Mouse (Mus musculus): Measurements from ENCODE around the gene Sema3b. TPM values are rescaled to one million over a fixed set of nuclear protein-coding genes. Genes with fewer than 3 reads are reported as not detected.

Gene Sema3b
- polyA plus RNA-seq, 1 experiment from 2014 or later: 9.5 TPM

GRCm38 (mm10) chr9:107601275-107601674 is 7.8 kb downstream of the Sema3b start:
- peaks cover 27% of the 10 kb centered on the region for H3K4me1 ChIP-seq (ENCODE audit: control insufficient read depth, insufficient read depth, low read length)
- no peaks in the 10 kb centered on the region for H3K27me3 ChIP-seq (ENCODE audit: control insufficient read depth, insufficient read depth, low read length)
- no peak overlapping the region for H3K9ac ChIP-seq (ENCODE audit: low read depth, low read length)
- 87% methylated on average over 11 of the region's 11 CpGs for WGBS
- no peaks in the 10 kb centered on the region for H3K36me3 ChIP-seq (ENCODE audit: control insufficient read depth, insufficient read depth, low read length)
- H3K4me2 ChIP-seq (replicated peaks; ENCODE audit: low read depth, low read length): no peak overlapping the region
- H3K9me3 ChIP-seq (ENCODE audit: control insufficient read depth, low read length): no peaks in the 10 kb centered on the region
- no peak for ATAC-seq (ENCODE audit: low FRiP score, low TSS enrichment)
- no peak overlapping the region for H3K4me3 ChIP-seq (ENCODE audit: low read length)
- H3K27ac ChIP-seq (ENCODE audit: low read depth, low read length): no peak overlapping the region

- H3K4me1 ChIP-seq (ENCODE audit: control insufficient read depth, insufficient read depth, low read length): peaks cover 22% of the 10 kb centered on the region
- H3K27ac ChIP-seq (ENCODE audit: low read depth, low read length): no peak overlapping the region
- H3K9me3 ChIP-seq (ENCODE audit: control insufficient read depth, low read length): no peaks in the 10 kb centered on the region
- H3K9ac ChIP-seq (ENCODE audit: low read depth, low read length): no peak overlapping the region
- 81% methylated on average over 12 of the region's 12 CpGs for WGBS
- H3K36me3 ChIP-seq (ENCODE audit: control insufficient read depth, insufficient read depth, low read length): no peaks in the 10 kb centered on the region
- ATAC-seq (ENCODE audit: low FRiP score, low TSS enrichment): no peak
- H3K4me2 ChIP-seq (replicated peaks; ENCODE audit: low read depth, low read length): no peak overlapping the region
- no peak overlapping the region for H3K4me3 ChIP-seq (ENCODE audit: low read length)
- no peaks in the 10 kb centered on the region for H3K27me3 ChIP-seq (ENCODE audit: control insufficient read depth, insufficient read depth, low read length)
Observed at GRCm38 (mm10) chr9:107600745-107601144, 8.3 kb downstream of the Sema3b start.

GRCm38 (mm10) chr9:107599842-107600241 is 9.2 kb downstream of the Sema3b start:
- ATAC-seq (ENCODE audit: low FRiP score, low TSS enrichment): no peak
- H3K27ac ChIP-seq (ENCODE audit: low read depth, low read length): no peak overlapping the region
- peaks cover 1% of the 10 kb centered on the region; the same call in 1 of the 2 replicates for H3K36me3 ChIP-seq (ENCODE audit: control insufficient read depth, insufficient read depth, low read length)
- WGBS: 73% methylated on average over 14 of the region's 14 CpGs
- no peaks in the 10 kb centered on the region for H3K9me3 ChIP-seq (ENCODE audit: control insufficient read depth, low read length)
- H3K9ac ChIP-seq (ENCODE audit: low read depth, low read length): no peak overlapping the region
- no peak overlapping the region for H3K4me2 ChIP-seq (replicated peaks; ENCODE audit: low read depth, low read length)
- no peak overlapping the region for H3K4me3 ChIP-seq (ENCODE audit: low read length)
- H3K27me3 ChIP-seq (ENCODE audit: control insufficient read depth, insufficient read depth, low read length): no peaks in the 10 kb centered on the region
- peaks cover 13% of the 10 kb centered on the region for H3K4me1 ChIP-seq (ENCODE audit: control insufficient read depth, insufficient read depth, low read length)

GRCm38 (mm10) chr9:107599433-107599832 is 9.6 kb downstream of the Sema3b start:
- Histone ChIP-seq H3K4me3 (ENCODE audit: low read length) (no peak overlapping the region), H3K36me3 (ENCODE audit: control insufficient read depth, insufficient read depth, low read length) (peaks cover 4% of the 10 kb centered on the region; the same call in 1 of the 2 replicates), H3K27ac (ENCODE audit: low read depth, low read length) (no peak overlapping the region), H3K27me3 (ENCODE audit: control insufficient read depth, insufficient read depth, low read length) (no peaks in the 10 kb centered on the region), H3K4me1 (ENCODE audit: control insufficient read depth, insufficient read depth, low read length) (peaks cover 10% of the 10 kb centered on the region), H3K9me3 (ENCODE audit: control insufficient read depth, low read length) (no peaks in the 10 kb centered on the region), H3K4me2 (replicated peaks; ENCODE audit: low read depth, low read length) (no peak overlapping the region), H3K9ac (ENCODE audit: low read depth, low read length) (no peak overlapping the region)
- WGBS: 84% methylated on average over 9 of the region's 9 CpGs
- ATAC-seq (ENCODE audit: low FRiP score, low TSS enrichment): no peak

GRCm38 (mm10) chr9:107598385-107598784 is 10.6 kb downstream of the Sema3b start:
- H3K27ac ChIP-seq (ENCODE audit: low read depth, low read length): no peak overlapping the region
- peaks cover 14% of the 10 kb centered on the region for H3K36me3 ChIP-seq (ENCODE audit: control insufficient read depth, insufficient read depth, low read length)
- no peak overlapping the region for H3K4me2 ChIP-seq (replicated peaks; ENCODE audit: low read depth, low read length)
- no peaks in the 10 kb centered on the region for H3K9me3 ChIP-seq (ENCODE audit: control insufficient read depth, low read length)
- H3K4me3 ChIP-seq (ENCODE audit: low read length): no peak overlapping the region
- ATAC-seq (ENCODE audit: low FRiP score, low TSS enrichment): no peak
- H3K27me3 ChIP-seq (ENCODE audit: control insufficient read depth, insufficient read depth, low read length): no peaks in the 10 kb centered on the region
- H3K4me1 ChIP-seq (ENCODE audit: control insufficient read depth, insufficient read depth, low read length): no peaks in the 10 kb centered on the region
- 67% methylated on average over 5 of the region's 5 CpGs for WGBS
- H3K9ac ChIP-seq (ENCODE audit: low read depth, low read length): no peak overlapping the region

- Histone ChIP-seq H3K4me3 (ENCODE audit: low read length) (no peak overlapping the region), H3K27me3 (ENCODE audit: control insufficient read depth, insufficient read depth, low read length) (no peaks in the 10 kb centered on the region), H3K4me1 (ENCODE audit: control insufficient read depth, insufficient read depth, low read length) (no peaks in the 10 kb centered on the region), H3K9ac (ENCODE audit: low read depth, low read length) (no peak overlapping the region; the same call in 1 of the 2 replicates), H3K36me3 (ENCODE audit: control insufficient read depth, insufficient read depth, low read length) (peaks cover 29% of the 10 kb centered on the region), H3K27ac (ENCODE audit: low read depth, low read length) (no peak overlapping the region), H3K9me3 (ENCODE audit: control insufficient read depth, low read length) (no peaks in the 10 kb centered on the region), H3K4me2 (replicated peaks; ENCODE audit: low read depth, low read length) (no peak overlapping the region)
- ATAC-seq (ENCODE audit: low FRiP score, low TSS enrichment): no peak
- WGBS: 91% methylated on average over 11 of the region's 11 CpGs
Observed at GRCm38 (mm10) chr9:107596619-107597569, 12.1 kb downstream of the Sema3b start.

- Histone ChIP-seq H3K27me3 (ENCODE audit: control insufficient read depth, insufficient read depth, low read length) (no peaks in the 10 kb centered on the region), H3K4me2 (replicated peaks; ENCODE audit: low read depth, low read length) (no peak overlapping the region), H3K9me3 (ENCODE audit: control insufficient read depth, low read length) (no peaks in the 10 kb centered on the region), H3K4me3 (ENCODE audit: low read length) (no peak overlapping the region), H3K4me1 (ENCODE audit: control insufficient read depth, insufficient read depth, low read length) (no peaks in the 10 kb centered on the region), H3K9ac (ENCODE audit: low read depth, low read length) (no peak overlapping the region), H3K27ac (ENCODE audit: low read depth, low read length) (no peak overlapping the region), H3K36me3 (ENCODE audit: control insufficient read depth, insufficient read depth, low read length) (peaks cover 52% of the 10 kb centered on the region)
- no peak for ATAC-seq (ENCODE audit: low FRiP score, low TSS enrichment)
- 74% methylated on average over 8 of the region's 8 CpGs for WGBS
Observed at GRCm38 (mm10) chr9:107594281-107595062, 14.6 kb downstream of the Sema3b start.

GRCm38 (mm10) chr9:107593101-107593976 is 15.7 kb downstream of the Sema3b start:
- no peak overlapping the region for H3K27ac ChIP-seq (ENCODE audit: low read depth, low read length)
- H3K9me3 ChIP-seq (ENCODE audit: control insufficient read depth, low read length): no peaks in the 10 kb centered on the region
- peaks cover 5% of the 10 kb centered on the region; the same call in 1 of the 2 replicates for H3K4me1 ChIP-seq (ENCODE audit: control insufficient read depth, insufficient read depth, low read length)
- no peak for ATAC-seq (ENCODE audit: low FRiP score, low TSS enrichment)
- H3K9ac ChIP-seq (ENCODE audit: low read depth, low read length): no peak overlapping the region
- peaks cover 52% of the 10 kb centered on the region for H3K36me3 ChIP-seq (ENCODE audit: control insufficient read depth, insufficient read depth, low read length)
- H3K4me3 ChIP-seq (ENCODE audit: low read length): no peak overlapping the region
- no peak overlapping the region for H3K4me2 ChIP-seq (replicated peaks; ENCODE audit: low read depth, low read length)
- 85% methylated on average over 11 of the region's 11 CpGs for WGBS
- H3K27me3 ChIP-seq (ENCODE audit: control insufficient read depth, insufficient read depth, low read length): no peaks in the 10 kb centered on the region
